17 mouse cellular contexts compared by ENCODE assay signal in genomic region chr9:69174061-69174460, GRCm38 (mm10).
DNase-seq lines count a peak whose midpoint lies in the region; ATAC-seq lines count a peak whose summit lies in the region.
"Had no signal": no experiment of that assay in that cellular context is flagged by ENCODE, and none has a peak within 500 bp of the region (broad histone marks: within the 10 kb centered on the region; RNA-seq: fewer than 3 reads in every experiment).

No protein-coding gene starts in this region.

- DNase-seq in kidney, adult 8-10 months, result peak; percentile 55 to 76
- no peak for DNase-seq in frontal cortex, postnatal 25 days (ENCODE audit: low spot score in 2 of 2)
- DNase-seq in right cerebral cortex, adult 18-20 months, result no peak
- DNase-seq: B cell, adult 2 months; cerebellum, adult 9-10 months; forebrain, postnatal 0 days; gastrocnemius, postnatal 10 days; heart, adult 2 months; lung, postnatal 14 days had no signal

- H3K36me3 ChIP-seq in kidney, embryonic 14.5 days (ENCODE audit: control insufficient read depth, insufficient read depth, low read length), result no peaks in the 10 kb centered on the region
- no peaks in the 10 kb centered on the region for H3K36me3 ChIP-seq in liver, embryonic 16.5 days (ENCODE audit: control insufficient read depth, insufficient read depth)
- H3K36me3 ChIP-seq: hindbrain, embryonic 15.5 days; limb, embryonic 10.5 days; liver, embryonic 15.5 days had no signal

- peaks cover under 1% of the 10 kb centered on the region; the same call in 1 of the 2 replicates for H3K9me3 ChIP-seq in kidney, embryonic 14.5 days (ENCODE audit: control insufficient read depth, low read length)
- H3K9me3 ChIP-seq in liver, embryonic 16.5 days (replicated peaks; ENCODE audit: control insufficient read depth, low read length), result no peaks in the 10 kb centered on the region
- H3K9me3 ChIP-seq: hindbrain, embryonic 15.5 days; limb, embryonic 10.5 days; liver, embryonic 15.5 days had no signal

- H3K4me2 ChIP-seq in kidney, embryonic 14.5 days (replicated peaks; ENCODE audit: low read depth, low read length), result no peak overlapping the region
- no peak overlapping the region for H3K4me2 ChIP-seq in liver, embryonic 16.5 days (ENCODE audit: low read depth, low read length)
- H3K4me2 ChIP-seq: hindbrain, embryonic 15.5 days had no signal

- 71% methylated on average over 6 of the region's 6 CpGs for WGBS in kidney, embryonic 14.5 days
- 7% methylated on average over 6 of the region's 6 CpGs for WGBS in liver, embryonic 16.5 days (ENCODE audit: insufficient replicate concordance)

- ATAC-seq in kidney, embryonic 14.5 days (ENCODE audit: low FRiP score, low TSS enrichment), result no peak
- ATAC-seq in CD4-positive, CD25-positive, alpha-beta regulatory T cell, adult 4 months, result peak; percentile 43
- peak; percentile 25 for ATAC-seq in inflammation-experienced regulatory T-cells, adult 6 months
- ATAC-seq in liver, embryonic 16.5 days (ENCODE audit: low read depth), result peak; percentile 51; the same call in 1 of the 2 replicates
- no peak for ATAC-seq in monocyte, adult 5-6 weeks (replicated peaks; ENCODE audit: insufficient number of reproducible peaks, low FRiP score, low TSS enrichment, poor library complexity, severe bottlenecking)
- ATAC-seq: forebrain, postnatal 0 days had no signal

- no peak overlapping the region for H3K4me3 ChIP-seq in kidney, embryonic 14.5 days (ENCODE audit: low read length)
- no peak overlapping the region for H3K4me3 ChIP-seq in liver, embryonic 16.5 days (ENCODE audit: low read depth, low read length)
- H3K4me3 ChIP-seq: heart, adult 2 months; hindbrain, embryonic 15.5 days; limb, embryonic 10.5 days; liver, embryonic 15.5 days had no signal

- no peaks in the 10 kb centered on the region for H3K4me1 ChIP-seq in kidney, embryonic 14.5 days (ENCODE audit: control insufficient read depth, insufficient read depth, low read length)
- H3K4me1 ChIP-seq in liver, embryonic 16.5 days (ENCODE audit: control insufficient read depth, low read depth, low read length), result no peaks in the 10 kb centered on the region
- H3K4me1 ChIP-seq: hindbrain, embryonic 15.5 days had no signal

- no peak overlapping the region for H3K27ac ChIP-seq in kidney, embryonic 14.5 days (ENCODE audit: low read depth, low read length)
- H3K27ac ChIP-seq in liver, embryonic 16.5 days (ENCODE audit: low read length), result no peak overlapping the region
- H3K27ac ChIP-seq: heart, adult 2 months; hindbrain, embryonic 15.5 days; limb, embryonic 10.5 days; liver, embryonic 15.5 days had no signal

- H3K9ac ChIP-seq in kidney, embryonic 14.5 days (ENCODE audit: low read depth, low read length), result no peak overlapping the region
- H3K9ac ChIP-seq in liver, embryonic 16.5 days (ENCODE audit: low read depth, low read length), result no peak overlapping the region
- H3K9ac ChIP-seq: forebrain, postnatal 0 days; hindbrain, embryonic 15.5 days; liver, embryonic 15.5 days had no signal

- H3K27me3 ChIP-seq in kidney, embryonic 14.5 days (ENCODE audit: control insufficient read depth, insufficient read depth, low read length), result no peaks in the 10 kb centered on the region
- H3K27me3 ChIP-seq in liver, embryonic 16.5 days (ENCODE audit: control insufficient read depth, insufficient read depth, low read depth, low read length), result no peaks in the 10 kb centered on the region
- H3K27me3 ChIP-seq: hindbrain, embryonic 15.5 days; liver, embryonic 15.5 days had no signal

Comparison
In these comparisons a context has a peak if more than half of its experiments do, and no peak if none do; other contexts are left out.
1. DNase-seq: peak in kidney, adult 8-10 months (2 of 2); none in frontal cortex, postnatal 25 days (0 of 2) and right cerebral cortex, adult 18-20 months (single experiment).
2. ATAC-seq: peak in CD4-positive, CD25-positive, alpha-beta regulatory T cell, adult 4 months (single experiment), inflammation-experienced regulatory T-cells, adult 6 months (single experiment) and liver, embryonic 16.5 days (single experiment); none in kidney, embryonic 14.5 days (single experiment) and monocyte, adult 5-6 weeks (single experiment).